Mouse (Mus musculus) myocyte (in vitro differentiated cells): ENCODE results near the gene Rbbp4. TPM values are rescaled to one million over a fixed set of nuclear protein-coding genes. Genes with fewer than 3 reads are reported as not detected.
A peak's percentile ranks its signal among the peaks of the same experiment; 100 is the strongest.

ENCODE experiments used
- H3K27me3 ChIP-seq: one replicate; pipeline ENCODE4 v1.6.1; 2011; ENCODE audit not compliant: control insufficient read depth, insufficient read depth, insufficient read length
- H3K36me3 ChIP-seq: one replicate; pipeline ENCODE4 v1.6.1; 2011; ENCODE audit not compliant: control insufficient read depth, insufficient read depth
- H3K4me2 ChIP-seq: one replicate; pipeline ENCODE4 v1.6.1; 2011; ENCODE audit warnings: low read depth, control low read depth
- H3K4me3 ChIP-seq: one replicate; pipeline ENCODE4 v1.5.1; 2011; ENCODE audit warnings: mild to moderate bottlenecking, control low read depth, moderate library complexity
- H3K79me2 ChIP-seq: one replicate; pipeline ENCODE4 v1.6.1; 2011; ENCODE audit not compliant: control insufficient read depth, insufficient read depth
- H3ac ChIP-seq: one replicate; pipeline ENCODE4 v1.6.1; 2011; ENCODE audit not compliant: control insufficient read depth, insufficient read length
- CEBPB ChIP-seq: IDR thresholded peaks from 2 replicates; pipeline ENCODE4 v1.6.1; 2011; ENCODE audit warnings: mild to moderate bottlenecking, moderate library complexity; ENCODE audit not compliant: poor library complexity, insufficient read depth, severe bottlenecking
- E2F4 ChIP-seq: IDR thresholded peaks from one replicate; pipeline ENCODE4 v1.6.1; 2011; ENCODE audit warnings: mild to moderate bottlenecking, control low read depth, moderate library complexity; ENCODE audit not compliant: insufficient read depth
- MAX ChIP-seq: IDR thresholded peaks from one replicate; pipeline ENCODE4 v1.6.1; 2011; ENCODE audit warnings: low read depth, mild to moderate bottlenecking, control low read depth
- MYOD1 ChIP-seq, 3 experiments: IDR thresholded peaks; one replicate each; pipeline ENCODE4 v1.6.1; 2011; ENCODE audit warnings: control low read depth in 2 of 3, low read depth in 2 of 3, mild to moderate bottlenecking in 2 of 3, moderate library complexity in 1 of 3; ENCODE audit not compliant: insufficient read length in 2 of 3, control insufficient read depth in 1 of 3
- MYOG ChIP-seq, 3 experiments: IDR thresholded peaks; one replicate each; pipeline ENCODE4 v1.6.1; 2011; ENCODE audit warnings: control low read depth in 2 of 3, low read depth in 2 of 3, mild to moderate bottlenecking in 2 of 3; ENCODE audit not compliant: insufficient read length in 2 of 3, control insufficient read depth in 1 of 3, insufficient read depth in 1 of 3
- POLR2A ChIP-seq: IDR thresholded peaks from one replicate; pipeline ENCODE4 v1.6.1; 2011; ENCODE audit warnings: low read depth, mild to moderate bottlenecking, control low read depth, moderate library complexity; ENCODE audit not compliant: insufficient read length
- POLR2AphosphoS2 ChIP-seq: IDR thresholded peaks from one replicate; pipeline ENCODE4 v1.6.1; 2011; ENCODE audit warnings: low read depth, control low read depth; ENCODE audit not compliant: insufficient read length
- REST ChIP-seq: IDR thresholded peaks from one replicate; pipeline ENCODE4 v1.6.1; 2011; ENCODE audit warnings: mild to moderate bottlenecking, control low read depth, moderate library complexity; ENCODE audit not compliant: insufficient read depth, insufficient read length
- SRF ChIP-seq: IDR thresholded peaks from one replicate; pipeline ENCODE4 v1.6.1; 2011; ENCODE audit warnings: low read depth; ENCODE audit not compliant: control insufficient read depth, insufficient read length
- TCF12 ChIP-seq: IDR thresholded peaks from one replicate; pipeline ENCODE4 v1.6.1; 2011; ENCODE audit warnings: mild to moderate bottlenecking, control low read depth; ENCODE audit not compliant: poor library complexity, insufficient read depth, severe bottlenecking
- TCF3 ChIP-seq: IDR thresholded peaks from one replicate; pipeline ENCODE4 v1.6.1; 2011; ENCODE audit warnings: low read depth, control low read depth; ENCODE audit not compliant: insufficient read length
- USF1 ChIP-seq: IDR thresholded peaks from one replicate; pipeline ENCODE4 v1.6.1; 2011; ENCODE audit warnings: low read depth, mild to moderate bottlenecking, control low read depth, moderate library complexity
- polyA plus RNA-seq: library from polyadenylated mRNA; unstranded; fragments of >200 nt; fragmentation: generic; extraction: Trizol; gene quantifications from one replicate; pipeline ENCODE4 v1.2.1, GENCODE M21; 2012; ENCODE audit warnings: missing spikeins

The Rbbp4 gene
- polyA plus RNA-seq, 1 experiment, result 137 TPM

- Histone ChIP-seq H3ac (no peak overlapping the region), H3K4me2 (peak overlapping the region; percentile 1), H3K36me3 (no peaks in the 10 kb centered on the region), H3K79me2 (no peaks in the 10 kb centered on the region), H3K27me3 (no peaks in the 10 kb centered on the region), H3K4me3 (no peak overlapping the region)
- TF ChIP-seq MYOD1 (IDR thresholded peaks at IDR 0.05; ENCODE audit: control insufficient read depth in 1 of 3, insufficient read length in 2 of 3, low read depth in 2 of 3), result no peak
- no peak for TF ChIP-seq MYOG (IDR thresholded peaks at IDR 0.05; ENCODE audit: control insufficient read depth in 1 of 3, insufficient read depth in 1 of 3, insufficient read length in 2 of 3, low read depth in 2 of 3)
- no peak for TF ChIP-seq REST
- no peak for TF ChIP-seq USF1
- no peak for TF ChIP-seq SRF
These were observed 69.0 kb downstream of the Rbbp4 start for GRCm38 (mm10) chr4:129266191-129266590.

GRCm38 (mm10) chr4:129263225-129264021 lies 71.7 kb downstream of the Rbbp4 start:
- no peak overlapping the region for H3K4me3 ChIP-seq
- H3K79me2 ChIP-seq, result no peaks in the 10 kb centered on the region
- H3K27me3 ChIP-seq, result no peaks in the 10 kb centered on the region
- peak overlapping the region; percentile 65 for H3K4me2 ChIP-seq
- no peaks in the 10 kb centered on the region for H3K36me3 ChIP-seq
- TF ChIP-seq POLR2A, result peak; percentile 60
- TF ChIP-seq MAX, result no peak
- TF ChIP-seq REST, result no peak
- peak in 2 of 3 experiments; percentile 30 to 41 for TF ChIP-seq MYOD1 (IDR thresholded peaks at IDR 0.05; ENCODE audit: control insufficient read depth in 1 of 3, insufficient read length in 2 of 3, low read depth in 2 of 3)
- no peak for TF ChIP-seq SRF
- no peak for TF ChIP-seq MYOG (IDR thresholded peaks at IDR 0.05; ENCODE audit: control insufficient read depth in 1 of 3, insufficient read depth in 1 of 3, insufficient read length in 2 of 3, low read depth in 2 of 3)
- TF ChIP-seq CEBPB, result no peak
- TF ChIP-seq TCF12, result no peak
- no peak overlapping the region for H3ac ChIP-seq

- Histone ChIP-seq H3K4me3 (no peak within 1 kb of the TSS), H3K36me3 (no peaks in the 10 kb centered on the region), H3K27me3 (no peaks in the 10 kb centered on the region), H3ac (no peak within 1 kb of the TSS), H3K79me2 (no peaks in the 10 kb centered on the region), H3K4me2 (peak within 1 kb of the TSS; percentile 71)
- TF ChIP-seq USF1 (no peak), POLR2A (no peak), CEBPB (no peak), MAX (no peak), REST (no peak), SRF (no peak), MYOG (IDR thresholded peaks at IDR 0.05; ENCODE audit: control insufficient read depth in 1 of 3, insufficient read depth in 1 of 3, insufficient read length in 2 of 3, low read depth in 2 of 3) (no peak), TCF3 (no peak), E2F4 (no peak), TCF12 (no peak), MYOD1 (IDR thresholded peaks at IDR 0.05; ENCODE audit: control insufficient read depth in 1 of 3, insufficient read length in 2 of 3, low read depth in 2 of 3) (no peak), POLR2AphosphoS2 (no peak)
These were observed 74.0 kb downstream of the Rbbp4 start, which contains the start of gene C77080 for GRCm38 (mm10) chr4:129261196-129261595. TSS of gene C77080 (minus strand) at chr4:129261404.

- no peaks in the 10 kb centered on the region for H3K79me2 ChIP-seq
- H3K4me3 ChIP-seq, result no peak overlapping the region
- H3K36me3 ChIP-seq, result no peaks in the 10 kb centered on the region
- TF ChIP-seq MYOG (IDR thresholded peaks at IDR 0.05; ENCODE audit: control insufficient read depth in 1 of 3, insufficient read depth in 1 of 3, insufficient read length in 2 of 3, low read depth in 2 of 3) (no peak), POLR2A (no peak), POLR2AphosphoS2 (no peak), E2F4 (no peak), MAX (no peak), TCF12 (no peak), SRF (no peak), CEBPB (no peak), TCF3 (no peak), REST (no peak), USF1 (no peak), MYOD1 (IDR thresholded peaks at IDR 0.05; ENCODE audit: control insufficient read depth in 1 of 3, insufficient read length in 2 of 3, low read depth in 2 of 3) (no peak)
- no peaks in the 10 kb centered on the region for H3K27me3 ChIP-seq
- H3K4me2 ChIP-seq, result peak overlapping the region; percentile 71
- H3ac ChIP-seq, result no peak overlapping the region
These were observed 74.5 kb downstream of the Rbbp4 start for GRCm38 (mm10) chr4:129260678-129261077.
